Comparison of ENCODE assay signal across 9 mouse cellular contexts in genomic region chr14:31195968-31196367, GRCm38 (mm10). TPM values are rescaled to one million over a fixed set of nuclear protein-coding genes. Genes with fewer than 3 reads are reported as not detected.
DNase-seq lines count a peak whose midpoint lies in the region; ATAC-seq and TF ChIP-seq lines count a peak whose summit lies in the region.
"Had no signal": no experiment of that assay in that cellular context is flagged by ENCODE, and none has a peak within 500 bp of the region (broad histone marks: within the 10 kb centered on the region; RNA-seq: fewer than 3 reads in every experiment).

No protein-coding gene starts in this region.

- no peak for TF ChIP-seq POLR2A in bone marrow, adult 2 months (IDR thresholded peaks at IDR 0.05; ENCODE audit: borderline replicate concordance, control insufficient read depth, low read depth, low read length)

- peaks cover 2% of the 10 kb centered on the region; the same call in 1 of the 2 replicates for H3K4me1 ChIP-seq in forebrain, embryonic 14.5 days (ENCODE audit: control insufficient read depth, insufficient read depth, low read length)
- H3K4me1 ChIP-seq in forebrain, embryonic 16.5 days (replicated peaks; ENCODE audit: control insufficient read depth, insufficient read depth, low read length) = peaks cover 12% of the 10 kb centered on the region
- no peaks in the 10 kb centered on the region; the same call in 1 of the 2 replicates for H3K4me1 ChIP-seq in bone marrow, adult 2 months (ENCODE audit: control insufficient read depth, insufficient read depth, low read length)
- H3K4me1 ChIP-seq in intestine, postnatal 0 days (replicated peaks; ENCODE audit: control insufficient read depth, insufficient read depth, low read length) = no peaks in the 10 kb centered on the region

- ATAC-seq in forebrain, embryonic 14.5 days = no peak; the same call in 1 of the 2 replicates
- ATAC-seq in forebrain, embryonic 16.5 days = no peak
- 0 out of 2 replicates have a peak, but pooled peaks have one; percentile 17 for ATAC-seq in intestine, postnatal 0 days

- DNase-seq in forebrain, embryonic 14.5 days (ENCODE audit: low spot score) = peak; percentile 59
- DNase-seq in 416B (ENCODE audit: low read depth) = peak; percentile 76
- peak; percentile 45 for DNase-seq in retina, embryonic 14.5 days (ENCODE audit: low spot score)
- DNase-seq in urinary bladder, adult 2 months (ENCODE audit: low spot score) = no peak
- no peak for DNase-seq in right cerebral cortex, postnatal 36 days (ENCODE audit: low spot score in 2 of 2)

- H3K9ac ChIP-seq in forebrain, embryonic 14.5 days (ENCODE audit: low read length) = no peak overlapping the region
- no peak overlapping the region for H3K9ac ChIP-seq in forebrain, embryonic 16.5 days (replicated peaks; ENCODE audit: low read depth, low read length)
- H3K9ac ChIP-seq in intestine, postnatal 0 days (ENCODE audit: low read depth, low read length) = no peak overlapping the region
- H3K9ac ChIP-seq: stomach, embryonic 15.5 days had no signal

- H3K4me2 ChIP-seq in forebrain, embryonic 14.5 days (ENCODE audit: low read length) = no peak overlapping the region
- H3K4me2 ChIP-seq in forebrain, embryonic 16.5 days (ENCODE audit: low read length) = no peak overlapping the region
- no peak overlapping the region for H3K4me2 ChIP-seq in intestine, postnatal 0 days (replicated peaks; ENCODE audit: low read depth)
- H3K4me2 ChIP-seq: stomach, embryonic 15.5 days had no signal

- H3K27ac ChIP-seq in forebrain, embryonic 14.5 days (ENCODE audit: low read depth, low read length) = no peak overlapping the region
- no peak overlapping the region for H3K27ac ChIP-seq in forebrain, embryonic 16.5 days (ENCODE audit: low read length)
- no peak overlapping the region; the same call in 1 of the 2 replicates for H3K27ac ChIP-seq in bone marrow, adult 2 months (ENCODE audit: control insufficient read depth, insufficient read depth, low read depth, low read length, poor library complexity)
- H3K27ac ChIP-seq in intestine, postnatal 0 days (ENCODE audit: low read depth, low read length) = no peak overlapping the region
- H3K27ac ChIP-seq: stomach, embryonic 15.5 days had no signal

- no peaks in the 10 kb centered on the region for H3K9me3 ChIP-seq in forebrain, embryonic 14.5 days (replicated peaks; ENCODE audit: control insufficient read depth, low read length)
- no peaks in the 10 kb centered on the region for H3K9me3 ChIP-seq in forebrain, embryonic 16.5 days (ENCODE audit: control insufficient read depth, low read length)
- no peaks in the 10 kb centered on the region for H3K9me3 ChIP-seq in intestine, postnatal 0 days (ENCODE audit: control insufficient read depth)
- H3K9me3 ChIP-seq: stomach, embryonic 15.5 days had no signal

- H3K4me3 ChIP-seq in forebrain, embryonic 14.5 days (ENCODE audit: low read depth, low read length) = no peak overlapping the region
- H3K4me3 ChIP-seq in forebrain, embryonic 16.5 days (replicated peaks; ENCODE audit: low read length) = no peak overlapping the region
- H3K4me3 ChIP-seq in bone marrow, adult 2 months (replicated peaks; ENCODE audit: control insufficient read depth, low read depth, low read length) = no peak overlapping the region
- no peak overlapping the region for H3K4me3 ChIP-seq in intestine, postnatal 0 days (ENCODE audit: low read depth, low read length)
- H3K4me3 ChIP-seq: stomach, embryonic 15.5 days had no signal

- H3K36me3 ChIP-seq in forebrain, embryonic 14.5 days (ENCODE audit: control insufficient read depth, insufficient read depth, low read length) = peaks cover 89% of the 10 kb centered on the region
- peaks cover 17% of the 10 kb centered on the region for H3K36me3 ChIP-seq in forebrain, embryonic 16.5 days (ENCODE audit: control insufficient read depth, insufficient read depth)
- peaks cover 69% of the 10 kb centered on the region for H3K36me3 ChIP-seq in intestine, postnatal 0 days (ENCODE audit: control insufficient read depth, insufficient read depth)

- H3K27me3 ChIP-seq in forebrain, embryonic 14.5 days (replicated peaks; ENCODE audit: control insufficient read depth, insufficient read depth, low read length) = no peaks in the 10 kb centered on the region
- H3K27me3 ChIP-seq in forebrain, embryonic 16.5 days (replicated peaks; ENCODE audit: control insufficient read depth, insufficient read depth, low read length) = no peaks in the 10 kb centered on the region
- H3K27me3 ChIP-seq in intestine, postnatal 0 days (replicated peaks; ENCODE audit: control insufficient read depth, insufficient read depth, low read length) = no peaks in the 10 kb centered on the region
- H3K27me3 ChIP-seq: stomach, embryonic 15.5 days had no signal

- TF ChIP-seq CTCF in bone marrow, adult 2 months (IDR thresholded peaks at IDR 0.05; ENCODE audit: control insufficient read depth, insufficient read depth, low read length) = peak; percentile 55
- peak; percentile 76 for TF ChIP-seq CTCF in intestine, postnatal 0 days (IDR thresholded peaks at IDR 0.05; ENCODE audit: low read depth)

RNA-seq across cellular contexts. Expression of gene Tnnc1, which starts 12.1 kb away (rescaled TPM):
- 1.2 and 1.3 TPM in 2 replicates for polyA plus RNA-seq in forebrain, embryonic 14.5 days (2014; fragmentation: Nextera tagmentation; extraction: Ambion mirVana)
- polyA plus RNA-seq in forebrain, embryonic 16.5 days (2015; fragmentation: Nextera tagmentation; extraction: Ambion mirVana) = 1.5 and 2.5 TPM in 2 replicates
- polyA plus RNA-seq in bone marrow, adult 2 months (2011; ENCODE audit: insufficient read depth, insufficient read length, low replicate concordance, missing spikeins) = 4.2 TPM in 1 of 2 replicates, not detected in the other
- 1.4 and 1.6 TPM in 2 replicates for polyA plus RNA-seq in intestine, postnatal 0 days (2015; fragmentation: Nextera tagmentation; extraction: Ambion mirVana)
- polyA plus RNA-seq in urinary bladder, adult 2 months (2012; rRNA removed) = 3.0 and 3.5 TPM in 2 replicates

RNA-seq across cellular contexts. Expression of gene Nisch, which starts 20.8 kb away (rescaled TPM):
- 217 and 277 TPM in 2 replicates for polyA plus RNA-seq in forebrain, embryonic 14.5 days (2014; fragmentation: Nextera tagmentation; extraction: Ambion mirVana)
- polyA plus RNA-seq in forebrain, embryonic 16.5 days (2015; fragmentation: Nextera tagmentation; extraction: Ambion mirVana) = 359 and 389 TPM in 2 replicates
- 102 and 233 TPM in 2 replicates for polyA plus RNA-seq in bone marrow, adult 2 months (2011; ENCODE audit: insufficient read depth, insufficient read length, low replicate concordance, missing spikeins)
- 74.1 and 78.8 TPM in 2 replicates for polyA plus RNA-seq in intestine, postnatal 0 days (2015; fragmentation: Nextera tagmentation; extraction: Ambion mirVana)
- polyA plus RNA-seq in urinary bladder, adult 2 months (2012; rRNA removed) = 211 and 293 TPM in 2 replicates

RNA-seq across cellular contexts. Expression of gene Sema3g, which starts 21.7 kb away (rescaled TPM):
- polyA plus RNA-seq in forebrain, embryonic 14.5 days (2014; fragmentation: Nextera tagmentation; extraction: Ambion mirVana) = 0.23 and 0.25 TPM in 2 replicates
- 0.62 TPM in 2 replicates for polyA plus RNA-seq in forebrain, embryonic 16.5 days (2015; fragmentation: Nextera tagmentation; extraction: Ambion mirVana)
- polyA plus RNA-seq in bone marrow, adult 2 months (2011; ENCODE audit: insufficient read depth, insufficient read length, low replicate concordance, missing spikeins) = 1.1 and 2.7 TPM in 2 replicates
- polyA plus RNA-seq in intestine, postnatal 0 days (2015; fragmentation: Nextera tagmentation; extraction: Ambion mirVana) = 0.61 and 0.74 TPM in 2 replicates
- polyA plus RNA-seq in urinary bladder, adult 2 months (2012; rRNA removed) = 3.6 and 5.9 TPM in 2 replicates

RNA-seq across cellular contexts. Expression of gene Stab1, which starts 27.5 kb away (rescaled TPM):
- 21.8 and 22.1 TPM in 2 replicates for polyA plus RNA-seq in forebrain, embryonic 14.5 days (2014; fragmentation: Nextera tagmentation; extraction: Ambion mirVana)
- polyA plus RNA-seq in forebrain, embryonic 16.5 days (2015; fragmentation: Nextera tagmentation; extraction: Ambion mirVana) = 13.0 and 13.9 TPM in 2 replicates
- 56.3 and 73.4 TPM in 2 replicates for polyA plus RNA-seq in bone marrow, adult 2 months (2011; ENCODE audit: insufficient read depth, insufficient read length, low replicate concordance, missing spikeins)
- polyA plus RNA-seq in intestine, postnatal 0 days (2015; fragmentation: Nextera tagmentation; extraction: Ambion mirVana) = 20.6 and 23.1 TPM in 2 replicates
- polyA plus RNA-seq in urinary bladder, adult 2 months (2012; rRNA removed) = 85.3 and 90.2 TPM in 2 replicates

RNA-seq across cellular contexts. Expression of gene Phf7, which starts 55.1 kb away (rescaled TPM):
- 11.6 and 13.2 TPM in 2 replicates for polyA plus RNA-seq in forebrain, embryonic 14.5 days (2014; fragmentation: Nextera tagmentation; extraction: Ambion mirVana)
- 11.5 and 12.2 TPM in 2 replicates for polyA plus RNA-seq in forebrain, embryonic 16.5 days (2015; fragmentation: Nextera tagmentation; extraction: Ambion mirVana)
- polyA plus RNA-seq in bone marrow, adult 2 months (2011; ENCODE audit: insufficient read depth, insufficient read length, low replicate concordance, missing spikeins) = 4.5 and 9.9 TPM in 2 replicates
- polyA plus RNA-seq in intestine, postnatal 0 days (2015; fragmentation: Nextera tagmentation; extraction: Ambion mirVana) = 8.6 and 10.3 TPM in 2 replicates
- polyA plus RNA-seq in urinary bladder, adult 2 months (2012; rRNA removed) = 8.9 and 9.0 TPM in 2 replicates

Comparison
In these comparisons a context has a peak if more than half of its experiments do, and no peak if none do; other contexts are left out.
1. DNase-seq: peak in forebrain, embryonic 14.5 days (single experiment), 416B (single experiment) and retina, embryonic 14.5 days (single experiment); none in urinary bladder, adult 2 months (single experiment) and right cerebral cortex, postnatal 36 days (0 of 2).